Mouse (Mus musculus) MEL (cell line): Measurements from ENCODE around the gene Gm20388.

Source experiments
- CTCF ChIP-seq, 3 experiments: IDR thresholded peaks in 2 of 3; conservative IDR thresholded peaks in 1 of 3; 2 replicates each; pipeline ENCODE4 v1.5.1; 2011 to 2012; ENCODE audit warnings: low read length in 3 of 3, low read depth in 2 of 3, mild to moderate bottlenecking in 2 of 3, improper control_type of control experiment in 1 of 3, inconsistent platforms in 1 of 3, mixed read lengths in 1 of 3, moderate library complexity in 1 of 3; ENCODE audit not compliant: control insufficient read depth in 1 of 3, insufficient read depth in 1 of 3, poor library complexity in 1 of 3, severe bottlenecking in 1 of 3
- EP300 ChIP-seq, 2 experiments: IDR thresholded peaks; 2 replicates each; pipeline ENCODE4 v1.6.1; 2011; ENCODE audit warnings: improper control_type of control experiment in 2 of 2, low read length in 2 of 2, low read depth in 1 of 2, mild to moderate bottlenecking in 1 of 2
- GATA1 ChIP-seq: IDR thresholded peaks from 2 replicates; pipeline ENCODE4 v1.6.1; 2011; ENCODE audit warnings: low read depth, low read length, improper control_type of control experiment
- HCFC1 ChIP-seq: IDR thresholded peaks from 2 replicates; pipeline ENCODE4 v1.6.1; 2012; ENCODE audit warnings: low read depth, mild to moderate bottlenecking, inconsistent platforms, low read length, improper control_type of control experiment, moderate library complexity
- KAT2A ChIP-seq: conservative IDR thresholded peaks from 2 replicates; pipeline ENCODE4 v1.6.1; 2012; ENCODE audit warnings: low read depth, low read length, improper control_type of control experiment, inconsistent platforms
- POLR2A ChIP-seq, 2 experiments: IDR thresholded peaks; 2 replicates each; pipeline ENCODE4 v1.6.1; 2011 to 2012; ENCODE audit warnings: low read length in 2 of 2, mild to moderate bottlenecking in 2 of 2, control low read depth in 1 of 2, improper control_type of control experiment in 1 of 2, low read depth in 1 of 2, moderate library complexity in 1 of 2; ENCODE audit not compliant: control insufficient read depth in 1 of 2, insufficient read depth in 1 of 2, poor library complexity in 1 of 2
- POLR2AphosphoS5 ChIP-seq: IDR thresholded peaks from 2 replicates; pipeline ENCODE4 v1.6.1; 2012; ENCODE audit warnings: low read depth, borderline replicate concordance, mild to moderate bottlenecking, inconsistent platforms, low read length, moderate library complexity, mixed read lengths
- RAD21 ChIP-seq: IDR thresholded peaks from 2 replicates; pipeline ENCODE4 v1.6.1; 2011; ENCODE audit warnings: mild to moderate bottlenecking, low read depth, low read length, improper control_type of control experiment
- SIN3A ChIP-seq: IDR thresholded peaks from 2 replicates; pipeline ENCODE4 v1.6.1; 2012; ENCODE audit warnings: low read length, improper control_type of control experiment, inconsistent platforms
- TCF12 ChIP-seq: IDR thresholded peaks from 2 replicates; pipeline ENCODE4 v1.6.1; 2014; ENCODE audit warnings: low read depth, mild to moderate bottlenecking, inconsistent platforms, low read length, improper control_type of control experiment, moderate library complexity
- ZNF384 ChIP-seq: IDR thresholded peaks from 2 replicates; pipeline ENCODE4 v1.6.1; 2012; ENCODE audit warnings: low read depth, mild to moderate bottlenecking, inconsistent platforms, low read length, improper control_type of control experiment

- TF ChIP-seq CTCF (IDR thresholded peaks at IDR 0.05 in 2 of 3, conservative IDR thresholded peaks at IDR 0.05 in 1 of 3; ENCODE audit: control insufficient read depth in 1 of 3, insufficient read depth in 1 of 3, low read depth in 2 of 3, low read length in 3 of 3, poor library complexity in 1 of 3, severe bottlenecking in 1 of 3) (no peak), RAD21 (no peak), KAT2A (no peak), ZNF384 (no peak), HCFC1 (no peak), GATA1 (no peak), POLR2AphosphoS5 (no peak), POLR2A (IDR thresholded peaks at IDR 0.05; ENCODE audit: control insufficient read depth in 1 of 2, insufficient read depth in 1 of 2, low read depth in 1 of 2, low read length in 2 of 2, poor library complexity in 1 of 2) (no peak), SIN3A (no peak), EP300 (IDR thresholded peaks at IDR 0.05; ENCODE audit: low read depth in 1 of 2, low read length in 2 of 2) (no peak), TCF12 (no peak)
Measured at GRCm38 (mm10) chr8:122625811-122626210, 2715.2 kb downstream of the Gm20388 start.
